Mouse (Mus musculus) small intestine, adult 2 months (tissue): ENCODE results near the gene Nap1l1. TPM values are rescaled to one million over a fixed set of nuclear protein-coding genes. Genes with fewer than 3 reads are reported as not detected.
"Not testable (repeated sequence)": the region's sequence is repeated elsewhere in the genome, so short reads cannot be mapped to it uniquely, and the experiment has no call there.

Experiments
- H3K27ac ChIP-seq: fragments of 200-500 bp; 2 replicates; pipeline ENCODE4 v1.5.1; 2012; ENCODE audit warnings: low read depth, low read length, control low read depth, inconsistent platforms; ENCODE audit not compliant: insufficient read depth
- H3K27me3 ChIP-seq: fragments of 200-500 bp; 2 replicates; pipeline ENCODE4 v1.6.1; 2012; ENCODE audit warnings: mild to moderate bottlenecking, moderate library complexity, low read length, inconsistent platforms; ENCODE audit not compliant: control insufficient read depth, insufficient read depth
- H3K36me3 ChIP-seq: fragments of 200-500 bp; 2 replicates; pipeline ENCODE4 v1.6.1; 2012; ENCODE audit warnings: mild to moderate bottlenecking, low read length, control low read depth, inconsistent platforms; ENCODE audit not compliant: control insufficient read depth, insufficient read depth
- H3K4me1 ChIP-seq: fragments of 200-500 bp; 2 replicates; pipeline ENCODE4 v1.6.1; 2012; ENCODE audit warnings: low read length, inconsistent platforms, mixed read lengths; ENCODE audit not compliant: control insufficient read depth, insufficient read depth, insufficient read length
- H3K4me3 ChIP-seq: fragments of 200-500 bp; 2 replicates; pipeline ENCODE4 v1.5.1; 2012; ENCODE audit warnings: low read depth, mild to moderate bottlenecking, control low read depth, inconsistent platforms, low read length, moderate library complexity
- CTCF ChIP-seq: fragments of 200-500 bp; IDR thresholded peaks from 2 replicates; pipeline ENCODE4 v1.5.1; 2012; ENCODE audit warnings: low read depth, mild to moderate bottlenecking, control low read depth, inconsistent platforms, low read length, moderate library complexity, mixed read lengths; ENCODE audit not compliant: insufficient replicate concordance, insufficient read length; ENCODE audit errors: extremely low read depth
- POLR2A ChIP-seq: fragments of 200-500 bp; IDR thresholded peaks from 2 replicates; pipeline ENCODE4 v1.6.1; 2012; ENCODE audit warnings: low read depth, mild to moderate bottlenecking, control low read depth, inconsistent platforms, low read length, moderate library complexity
- WGBS: fragments of 180-500 bp; shearing (Covaris S2); methylation state at CpG from one replicate; pipeline ENCODE4 v1.1.7; 2018; 5-methylcytosine and 5-hydroxymethylcytosine counted together
- polyA plus RNA-seq: library from polyadenylated mRNA; depleted of rRNA; stranded (reverse); fragments of >200 nt; gene quantifications from 2 replicates; pipeline ENCODE4 v1.2.3, GENCODE M21; 2012

The Nap1l1 gene
- polyA plus RNA-seq, 1 experiment, result 0.99 TPM

- 89% methylated on average over 2 of the region's 2 CpGs for WGBS
- Histone ChIP-seq H3K4me3 (no peak overlapping the region), H3K36me3 (peaks cover 12% of the 10 kb centered on the region), H3K27ac (no peak overlapping the region), H3K4me1 (peaks cover 4% of the 10 kb centered on the region; the same call in 1 of the 2 replicates), H3K27me3 (no peaks in the 10 kb centered on the region)
- TF ChIP-seq POLR2A (no peak), CTCF (no peak)
Measured at GRCm38 (mm10) chr10:111488793-111489192, 15.8 kb downstream of the Nap1l1 start.

GRCm38 (mm10) chr10:111490079-111490478 is 17.1 kb downstream of the Nap1l1 start:
- whole genome bisulfite sequencing, result 29% methylated on average over 4 of the region's 4 CpGs
- H3K36me3 ChIP-seq, result peaks cover 18% of the 10 kb centered on the region
- not testable (repeated sequence) for H3K4me3 ChIP-seq, H3K4me1 ChIP-seq, H3K27me3 ChIP-seq, H3K27ac ChIP-seq

GRCm38 (mm10) chr10:111495888-111496287 is 22.9 kb downstream of the Nap1l1 start:
- Histone ChIP-seq H3K36me3 (peaks cover 23% of the 10 kb centered on the region), H3K4me3 (no peak overlapping the region), H3K27me3 (no peaks in the 10 kb centered on the region), H3K4me1 (no peaks in the 10 kb centered on the region), H3K27ac (no peak overlapping the region)
- no peak for TF ChIP-seq POLR2A
- TF ChIP-seq CTCF, result no peak
- 90% methylated on average over 7 of the region's 7 CpGs for WGBS

- no peak overlapping the region for H3K27ac ChIP-seq
- 84% methylated on average over 6 of the region's 6 CpGs for WGBS
- H3K4me1 ChIP-seq, result no peaks in the 10 kb centered on the region
- no peaks in the 10 kb centered on the region for H3K27me3 ChIP-seq
- H3K36me3 ChIP-seq, result peaks cover 8% of the 10 kb centered on the region; the same call in 1 of the 2 replicates
- TF ChIP-seq CTCF (no peak), POLR2A (no peak)
- H3K4me3 ChIP-seq, result no peak overlapping the region
Measured at GRCm38 (mm10) chr10:111499892-111500291, 26.9 kb downstream of the Nap1l1 start.

GRCm38 (mm10) chr10:111503071-111503470 is 30.0 kb downstream of the Nap1l1 start:
- H3K4me1 ChIP-seq, result peaks cover 3% of the 10 kb centered on the region; the same call in 1 of the 2 replicates
- no peaks in the 10 kb centered on the region for H3K27me3 ChIP-seq
- TF ChIP-seq CTCF (peak; percentile 40; the same call in 1 of the 2 replicates), POLR2A (no peak)
- under 1% methylated on average over 3 of the region's 3 CpGs for WGBS
- no peak overlapping the region for H3K4me3 ChIP-seq
- H3K36me3 ChIP-seq, result 0 out of 2 replicates have a peak, but pooled peaks cover 2% of the 10 kb centered on the region
- no peak overlapping the region for H3K27ac ChIP-seq

- Histone ChIP-seq H3K27me3 (no peaks in the 10 kb centered on the region), H3K4me3 (no peak overlapping the region), H3K27ac (no peak overlapping the region), H3K4me1 (peaks cover 3% of the 10 kb centered on the region; the same call in 1 of the 2 replicates), H3K36me3 (no peaks in the 10 kb centered on the region)
- WGBS, result 16% methylated on average over 10 of the region's 10 CpGs
- TF ChIP-seq POLR2A, result no peak
- no peak for TF ChIP-seq CTCF
Measured at GRCm38 (mm10) chr10:111503716-111504115, 30.7 kb downstream of the Nap1l1 start.

- peaks cover 3% of the 10 kb centered on the region; the same call in 1 of the 2 replicates for H3K4me1 ChIP-seq
Measured at GRCm38 (mm10) chr10:111504606-111505005, 31.6 kb downstream of the Nap1l1 start.

More at GRCm38 (mm10) chr10:111504606-111505005, 31.6 kb downstream of the Nap1l1 start:
- no peak for TF ChIP-seq CTCF
- no peak for TF ChIP-seq POLR2A
- WGBS, result 60% methylated on average over 1 of the region's 1 CpGs
- Histone ChIP-seq H3K27ac (no peak overlapping the region), H3K36me3 (no peaks in the 10 kb centered on the region), H3K27me3 (no peaks in the 10 kb centered on the region), H3K4me3 (no peak overlapping the region)
